Mouse (Mus musculus) embryonic stem cell, embryonic (primary cell): ENCODE results near the gene Slc11a2.

ENCODE experiments used
- CTCF ChIA-PET, 4 experiments: fragments of 300-600 bp in 2 of 4; fragments of 350-600 bp in 2 of 4; sonication (Branson Sonifier 250); formaldehyde crosslinking; loops; one replicate each; lab custom pipeline; 2022; ENCODE audit warnings: inconsistent platforms in 2 of 4; lab: Charles Lee
- POLR2A ChIA-PET, 4 experiments: fragments of 300-600 bp in 2 of 4; fragments of 350-600 bp in 2 of 4; sonication (Branson Sonifier 250); formaldehyde crosslinking; loops; one replicate each; lab custom pipeline; 2022; ENCODE audit warnings: antibody characterized with exemption in 4 of 4, inconsistent platforms in 1 of 4; lab: Charles Lee

The Slc11a2 gene

GRCm38 (mm10) chr15:100452486-100452885 lies 27.6 kb upstream of the Slc11a2 start:
- POLR2A ChIA-PET: interaction anchor here in 3 of 4 experiments (0.6 to 2.3 kb wide), 8 partner anchors 9 to 794 kb away, joined by 3 to 17 read pairs (median 4); partner anchors contain the start of genes Gm5475 (in 1 of the 3) and Pou6f1 (in 1 of the 3)
- CTCF ChIA-PET: interaction anchor here in 3 of 4 experiments (0.7 to 2.3 kb wide), 5 partner anchors 16 to 446 kb away, joined by 3 to 9 read pairs (median 3); partner anchors contain the start of genes Gm5475 (in 1 of the 3) and Slc11a2 (in 1 of the 3)

DNA sequence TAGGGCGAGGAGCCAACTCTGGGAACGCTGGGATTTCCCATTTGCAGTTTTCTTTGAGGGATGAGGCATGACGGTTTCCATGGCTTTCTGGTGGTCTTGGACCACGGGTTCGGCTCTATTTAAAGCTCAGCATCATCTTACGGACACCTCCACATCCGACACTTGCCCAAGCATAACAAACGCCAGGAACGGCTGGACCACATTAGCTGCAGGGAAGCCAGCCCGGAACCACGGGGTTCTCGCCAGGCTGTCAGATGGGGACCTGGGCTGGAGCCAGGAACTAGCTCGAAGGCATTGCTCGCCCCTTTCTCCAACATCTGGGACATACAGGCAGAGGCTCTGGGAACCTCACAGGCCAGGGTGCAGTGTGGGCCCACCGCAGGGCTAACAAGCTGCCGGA lies 26.4 kb upstream of the Slc11a2 start:
- POLR2A ChIA-PET: interaction anchor here in 2 of 4 experiments (0.6 to 2.3 kb wide), 23 partner anchors 8 to 250 kb away, joined by 3 to 17 read pairs (median 3); partner anchors contain the start of genes Gm5475 (in 1 of the 2) and Pou6f1 (in 1 of the 2)
- CTCF ChIA-PET: interaction anchor here (0.5 to 2.3 kb wide), 17 partner anchors 10 to 479 kb away, joined by 3 to 9 read pairs (median 3); partner anchors contain the start of genes Gm5475 (in 1 of the 4) and Slc11a2 (in 1 of the 4)

- POLR2A ChIA-PET: interaction anchor here in 1 of 4 experiments (1.3 to 1.4 kb wide), 2 partner anchors 11 to 51 kb away, joined by 3 to 5 read pairs; no protein-coding TSS in a partner anchor
Observed at GRCm38 (mm10) chr15:100449495-100449894, 24.6 kb upstream of the Slc11a2 start.

GRCm38 (mm10) chr15:100448572-100448971 lies 23.7 kb upstream of the Slc11a2 start:
- POLR2A ChIA-PET: interaction anchor here in 2 of 4 experiments (1.1 to 1.7 kb wide), 4 partner anchors 12 to 50 kb away, joined by 3 to 5 read pairs (median 4); no protein-coding TSS in a partner anchor
- CTCF ChIA-PET: interaction anchor here (0.6 to 1.5 kb wide), 10 partner anchors 9 to 264 kb away, joined by 3 to 9 read pairs (median 4); no protein-coding TSS in a partner anchor

More at GRCm38 (mm10) chr15:100449495-100449894, 24.6 kb upstream of the Slc11a2 start:
- CTCF ChIA-PET: interaction anchor here in 3 of 4 experiments (0.7 to 1.5 kb wide), 5 partner anchors 8 to 12 kb away, joined by 3 to 9 read pairs (median 6); no protein-coding TSS in a partner anchor

DNA sequence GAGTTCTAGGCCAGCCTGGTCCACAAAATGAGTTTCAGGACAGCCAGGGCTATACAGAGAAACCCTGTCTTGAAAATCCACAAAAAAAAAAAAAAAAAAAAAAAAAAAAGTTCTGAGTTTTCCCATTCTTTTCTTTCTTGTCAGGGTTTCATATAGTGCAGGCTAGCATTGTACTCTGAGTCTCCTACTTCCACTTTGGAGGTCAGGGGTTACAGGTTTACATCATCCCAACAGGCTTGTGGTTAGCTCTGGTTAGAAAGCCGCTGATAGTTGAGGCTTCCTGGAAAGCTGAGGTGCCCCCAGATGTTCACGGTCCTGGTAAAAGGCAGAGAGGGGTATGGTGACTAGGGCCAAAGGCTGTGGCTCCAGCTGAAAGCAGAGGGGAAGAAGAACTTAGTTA lies 22.0 kb upstream of the Slc11a2 start:
- CTCF ChIA-PET: interaction anchor here in 3 of 4 experiments (0.7 to 1.2 kb wide), 5 partner anchors 11 to 233 kb away, joined by 3 to 6 read pairs (median 3); no protein-coding TSS in a partner anchor
- POLR2A ChIA-PET: interaction anchor here in 1 of 4 experiments (0.6 kb wide), 1 partner anchor 404 kb away, joined by 5 read pairs; no protein-coding TSS in a partner anchor

GRCm38 (mm10) chr15:100443126-100443922 lies 18.5 kb upstream of the Slc11a2 start:
- POLR2A ChIA-PET: interaction anchor here in 2 of 4 experiments (1.0 to 1.7 kb wide), 11 partner anchors 8 to 634 kb away, joined by 3 to 6 read pairs (median 4); partner anchors contain the start of genes Gm5475 (in 1 of the 2) and Mettl7a1 (in 1 of the 2)
- CTCF ChIA-PET: interaction anchor here (0.5 to 0.8 kb wide), 5 partner anchors 20 to 765 kb away, joined by 3 to 5 read pairs (median 3); no protein-coding TSS in a partner anchor

DNA sequence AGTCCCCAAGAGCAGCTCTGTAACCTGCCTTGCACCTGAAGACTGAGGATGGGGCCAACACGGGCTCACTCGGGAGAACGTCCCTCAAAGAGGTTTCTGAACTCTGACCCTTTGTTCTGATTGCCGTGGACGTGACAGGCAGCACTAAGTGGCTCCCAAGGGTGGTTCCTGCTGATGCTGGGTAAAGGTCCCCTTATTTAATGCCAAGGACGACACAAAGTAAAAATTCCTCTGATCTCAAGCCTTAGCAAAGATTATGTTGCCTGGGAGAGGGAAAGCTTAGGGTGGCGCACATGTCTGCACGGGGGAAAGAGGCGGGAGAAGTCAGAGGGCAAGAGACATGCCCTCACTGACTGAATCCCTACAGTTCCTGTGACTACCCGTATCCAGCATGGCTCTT lies 11.6 kb upstream of the Slc11a2 start:
- POLR2A ChIA-PET: interaction anchor here in 3 of 4 experiments (0.6 to 1.9 kb wide), 5 partner anchors 9 to 201 kb away, joined by 3 to 7 read pairs (median 6); partner anchors contain the start of gene Gm5475 (in 1 of the 3)
- CTCF ChIA-PET: interaction anchor here in 1 of 4 experiments (1.0 kb wide), 1 partner anchor 21 kb away, joined by 3 read pairs; no protein-coding TSS in a partner anchor

DNA sequence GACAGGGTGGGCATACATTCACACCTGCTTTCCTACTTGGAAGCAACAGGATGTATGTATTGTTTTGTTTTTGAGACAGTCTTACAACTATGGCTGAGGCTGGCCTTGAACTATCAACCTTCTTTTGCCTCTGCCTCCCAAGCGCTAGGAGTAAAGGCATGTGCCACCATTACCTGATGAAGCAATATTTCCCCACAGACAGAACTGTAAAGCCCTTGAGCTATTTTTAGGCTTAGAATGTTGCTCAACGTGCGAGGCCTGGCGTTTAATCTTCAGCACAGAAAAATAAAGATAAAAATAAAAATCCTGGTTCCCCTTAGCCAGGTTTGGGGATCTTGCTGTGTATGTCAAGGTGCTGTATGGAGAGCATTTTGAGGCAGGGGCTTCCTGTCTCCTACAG lies 11.2 kb upstream of the Slc11a2 start:
- POLR2A ChIA-PET: interaction anchor here in 3 of 4 experiments (0.6 to 1.9 kb wide), 6 partner anchors 9 to 201 kb away, joined by 3 to 7 read pairs (median 6); partner anchors contain the start of gene Gm5475 (in 1 of the 3)
- CTCF ChIA-PET: interaction anchor here in 1 of 4 experiments (0.6 to 1.0 kb wide), 2 partner anchors 21 to 731 kb away, joined by 3 to 4 read pairs; partner anchors contain the start of gene Gm17349

GRCm38 (mm10) chr15:100433234-100433633 lies 8.4 kb upstream of the Slc11a2 start:
- ChIA-PET CTCF (interaction anchor here in 1 of 4 experiments (0.8 kb wide), 1 partner anchor 72 kb away, joined by 5 read pairs; no protein-coding TSS in a partner anchor), POLR2A (no interaction called here)

GRCm38 (mm10) chr15:100429959-100430565 lies 5.2 kb upstream of the Slc11a2 start:
- CTCF ChIA-PET: interaction anchor here in 2 of 4 experiments (0.5 to 1.2 kb wide), 2 partner anchors 27 to 893 kb away, joined by 3 to 5 read pairs; no protein-coding TSS in a partner anchor
- POLR2A ChIA-PET: interaction anchor here in 1 of 4 experiments (1.2 kb wide), 1 partner anchor 14 kb away, joined by 5 read pairs; no protein-coding TSS in a partner anchor

DNA sequence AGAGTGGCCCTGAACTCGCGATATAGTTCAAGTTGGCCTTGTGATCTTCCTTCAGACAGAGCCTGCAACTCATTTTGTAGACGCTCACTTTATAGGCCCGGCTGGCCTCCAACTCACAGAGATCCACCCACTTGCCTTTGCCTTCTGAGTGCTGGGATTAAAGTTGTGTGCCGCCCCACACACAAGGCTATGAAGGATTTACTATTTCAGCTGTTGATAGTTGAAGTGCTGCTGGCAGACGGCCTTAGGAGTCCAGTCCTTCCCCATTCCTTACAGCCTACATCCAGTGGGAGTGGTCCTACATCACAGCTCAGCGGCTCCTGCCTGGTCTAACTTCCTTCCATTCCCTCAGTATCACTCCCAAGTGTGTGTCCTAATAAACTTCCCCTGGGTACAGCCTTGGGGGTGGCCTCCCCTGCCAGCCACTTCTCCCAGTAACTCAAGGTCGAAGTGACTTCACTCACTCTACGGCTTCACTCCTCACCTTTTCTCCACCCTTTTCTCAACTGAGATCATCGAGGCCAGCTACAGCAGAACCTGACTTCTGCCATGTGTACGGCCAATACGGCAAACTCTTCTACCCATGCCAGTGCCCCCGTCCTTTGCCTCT lies 3.5 kb upstream of the Slc11a2 start:
- ChIA-PET CTCF (interaction anchor here (0.6 to 2.1 kb wide), 6 partner anchors 29 to 1819 kb away, joined by 3 to 7 read pairs (median 3); no protein-coding TSS in a partner anchor), POLR2A (interaction anchor here in 2 of 4 experiments (0.7 to 1.4 kb wide), 5 partner anchors 8 to 201 kb away, joined by 3 to 4 read pairs (median 3); partner anchors contain the start of gene Atf1 (in 1 of the 2))

GRCm38 (mm10) chr15:100423916-100424315 lies 956 bp downstream of the Slc11a2 start:
- ChIA-PET CTCF (interaction anchor here in 3 of 4 experiments (0.6 to 3.5 kb wide), 5 partner anchors 27 to 190 kb away, joined by 3 to 14 read pairs (median 3); partner anchors contain the start of gene Mettl7a3 (in 1 of the 3)), POLR2A (interaction anchor here in 3 of 4 experiments (0.7 to 2.0 kb wide), 11 partner anchors 10 to 550 kb away, joined by 3 to 14 read pairs (median 3); partner anchors contain the start of gene Dazap2 (in 1 of the 3))

- CTCF ChIA-PET: interaction anchor here (0.5 to 3.5 kb wide), 14 partner anchors 28 to 678 kb away, joined by 3 to 14 read pairs (median 3); partner anchors contain the start of gene Mettl7a3 (in 1 of the 4)
- POLR2A ChIA-PET: interaction anchor here (0.5 to 2.0 kb wide), 28 partner anchors 9 to 1964 kb away, joined by 3 to 14 read pairs (median 3); partner anchors contain the start of genes Dazap2 (in 2 of the 4) and Acvrl1 (in 1 of the 4)
Observed at GRCm38 (mm10) chr15:100422899-100423860, 1.7 kb downstream of the Slc11a2 start.

DNA sequence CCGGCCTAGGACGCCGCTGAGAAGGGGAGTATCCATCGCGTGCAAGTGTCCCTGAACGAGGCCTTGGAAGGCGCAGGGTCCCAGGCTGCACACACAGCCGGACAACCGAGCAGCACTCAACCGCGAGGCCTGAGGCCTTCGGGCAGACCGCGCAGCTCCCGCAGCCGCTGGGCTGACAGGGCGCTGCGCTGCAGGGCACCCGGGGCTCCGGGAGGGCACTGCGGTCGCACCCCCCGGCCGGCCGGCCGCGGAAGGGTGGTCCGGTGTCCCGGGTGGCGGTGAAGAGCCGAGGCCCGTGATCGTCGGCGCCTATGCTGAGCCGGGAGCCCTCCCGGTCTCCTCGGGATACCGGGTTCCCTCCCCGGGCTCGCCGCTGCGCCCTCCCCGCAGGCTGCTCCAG lies 2.4 kb downstream of the Slc11a2 start:
- POLR2A ChIA-PET: interaction anchor here in 3 of 4 experiments (0.5 to 2.0 kb wide), 24 partner anchors 8 to 1964 kb away, joined by 3 to 14 read pairs (median 3); partner anchors contain the start of genes Dazap2 (in 2 of the 3) and Acvrl1 (in 1 of the 3)
- CTCF ChIA-PET: interaction anchor here in 3 of 4 experiments (0.5 to 3.5 kb wide), 11 partner anchors 29 to 677 kb away, joined by 3 to 9 read pairs (median 3); no protein-coding TSS in a partner anchor

GRCm38 (mm10) chr15:100421758-100422197 lies 3.1 kb downstream of the Slc11a2 start, which contains the start of gene Gm5475:
Gm5475 (plus strand) TSS chr15:100422147.
- ChIA-PET POLR2A (interaction anchor here (0.6 to 1.9 kb wide), 13 partner anchors 8 to 450 kb away, joined by 3 to 14 read pairs (median 5); no protein-coding TSS in a partner anchor), CTCF (interaction anchor here in 2 of 4 experiments (1.0 to 3.5 kb wide), 3 partner anchors 29 to 47 kb away, joined by 3 to 9 read pairs (median 6); no protein-coding TSS in a partner anchor)
